In genomic region chr15:97812126-97812525, GRCm38 (mm10) we compare ENCODE assay signal across 8 mouse cellular contexts. TPM values are rescaled to one million over a fixed set of nuclear protein-coding genes. Genes with fewer than 3 reads are reported as not detected.
DNase-seq lines count a peak whose midpoint lies in the region; ATAC-seq and TF ChIP-seq lines count a peak whose summit lies in the region.

No protein-coding gene starts in this region.

- H3K4me2 ChIP-seq in hindbrain, embryonic 16.5 days (ENCODE audit: low read length) = no peak overlapping the region

- intact Hi-C loops in gastrocnemius, adult 2 months (cut with DNase I) = loop anchor here (1.0 kb wide), 1 partner anchor 12 kb away; no protein-coding TSS in a partner anchor
- intact Hi-C loops in left cerebral cortex, postnatal 25 days (cut with DNase I) = loop anchor here (1.0 kb wide), 1 partner anchor 16 kb away; no protein-coding TSS in a partner anchor

- ATAC-seq in hindbrain, embryonic 16.5 days = peak; percentile 87
- ATAC-seq in erythroblast, adult 5-6 weeks (replicated peaks; ENCODE audit: low FRiP score, poor library complexity, severe bottlenecking) = no peak
- ATAC-seq in megakaryocyte progenitor cell, adult 5-6 weeks (replicated peaks; ENCODE audit: poor library complexity) = no peak

- TF ChIP-seq CTCF in gastrocnemius, adult 2 months (IDR thresholded peaks at IDR 0.05) = no peak

- H3K27ac ChIP-seq in gastrocnemius, adult 2 months = peak overlapping the region; percentile 85
- H3K27ac ChIP-seq in hindbrain, embryonic 16.5 days (ENCODE audit: low read depth, low read length) = peak overlapping the region; percentile 75; the same call in 1 of the 2 replicates

- peak overlapping the region; percentile 26; the same call in 1 of the 2 replicates for H3K9ac ChIP-seq in hindbrain, embryonic 16.5 days (ENCODE audit: low read depth, low read length)

- peaks cover 25% of the 10 kb centered on the region for H3K36me3 ChIP-seq in hindbrain, embryonic 16.5 days (ENCODE audit: control insufficient read depth, insufficient read depth, low read length)

- H3K9me3 ChIP-seq in hindbrain, embryonic 16.5 days (ENCODE audit: control insufficient read depth, low read length) = no peaks in the 10 kb centered on the region

- peaks cover 20% of the 10 kb centered on the region for H3K4me1 ChIP-seq in hindbrain, embryonic 16.5 days (ENCODE audit: control insufficient read depth, insufficient read depth, low read depth, low read length)

- DNase-seq in adipocyte (ENCODE audit: low spot score) = peak; percentile 92
- peak; percentile 88 for DNase-seq in cerebellum, adult 9-10 months
- peak; percentile 95 for DNase-seq in gastrocnemius, adult 2 months
- DNase-seq in left cerebral cortex, postnatal 25 days (ENCODE audit: low spot score in 2 of 2) = peak; percentile 79 to 96
- DNase-seq in right cerebral cortex, adult 18-20 months = peak; percentile 94

- 46% methylated on average over 6 of the region's 6 CpGs for WGBS in hindbrain, embryonic 16.5 days

- H3K4me3 ChIP-seq in gastrocnemius, adult 2 months = peak overlapping the region; percentile 52
- no peak overlapping the region for H3K4me3 ChIP-seq in hindbrain, embryonic 16.5 days (ENCODE audit: low read length)

- no peaks in the 10 kb centered on the region for H3K27me3 ChIP-seq in hindbrain, embryonic 16.5 days (replicated peaks; ENCODE audit: control insufficient read depth, insufficient read depth, low read length)

RNA-seq across cellular contexts. Expression of gene Hdac7, which starts 32.2 kb away (rescaled TPM):
- total RNA-seq in gastrocnemius, adult 2 months (2021) = 10 to 100 TPM; 10.2 to 11.6 TPM
- 25.2 and 27.4 TPM in 2 replicates for polyA plus RNA-seq in hindbrain, embryonic 16.5 days (2015; fragmentation: Nextera tagmentation; extraction: Ambion mirVana)
- 10 to 100 TPM; 27.5 to 29.5 TPM for total RNA-seq in left cerebral cortex, postnatal 25 days (2021)
- total RNA-seq in erythroblast, adult 5-6 weeks (2015; ENCODE audit: low replicate concordance) = 3.5 and 7.7 TPM in 2 replicates
- total RNA-seq in erythroblast, adult 5-6 weeks (2017; ENCODE audit: low replicate concordance) = 1.1 and 3.8 TPM in 2 replicates
- total RNA-seq in megakaryocyte progenitor cell, adult 5-6 weeks (2015) = 22.1 and 29.2 TPM in 2 replicates
- 12.6 and 14.0 TPM in 2 replicates for total RNA-seq in megakaryocyte progenitor cell, adult 5-6 weeks (2017)

RNA-seq across cellular contexts. Expression of gene Slc48a1, which starts 33.8 kb away (rescaled TPM):
- 10 to 100 TPM; 44.5 to 47.1 TPM for total RNA-seq in gastrocnemius, adult 2 months (2021)
- 118 and 122 TPM in 2 replicates for polyA plus RNA-seq in hindbrain, embryonic 16.5 days (2015; fragmentation: Nextera tagmentation; extraction: Ambion mirVana)
- total RNA-seq in left cerebral cortex, postnatal 25 days (2021) = 100 to 1,000 TPM; 181 to 190 TPM
- total RNA-seq in erythroblast, adult 5-6 weeks (2015; ENCODE audit: low replicate concordance) = 187 and 225 TPM in 2 replicates
- total RNA-seq in erythroblast, adult 5-6 weeks (2017; ENCODE audit: low replicate concordance) = 172 and 185 TPM in 2 replicates
- 83.0 and 94.4 TPM in 2 replicates for total RNA-seq in megakaryocyte progenitor cell, adult 5-6 weeks (2015)
- 62.7 and 70.0 TPM in 2 replicates for total RNA-seq in megakaryocyte progenitor cell, adult 5-6 weeks (2017)

RNA-seq across cellular contexts. Expression of gene Rapgef3, which starts 44.4 kb away (rescaled TPM):
- 10 to 100 TPM in 1 of 2 experiments, 1 to 10 TPM in 1; 9.8 to 13.6 TPM for total RNA-seq in gastrocnemius, adult 2 months (2021)
- polyA plus RNA-seq in hindbrain, embryonic 16.5 days (2015; fragmentation: Nextera tagmentation; extraction: Ambion mirVana) = 17.8 and 18.4 TPM in 2 replicates
- total RNA-seq in left cerebral cortex, postnatal 25 days (2021) = 10 to 100 TPM; 33.1 to 35.1 TPM
- not detected in 2 replicates for total RNA-seq in erythroblast, adult 5-6 weeks (2015; ENCODE audit: low replicate concordance)
- total RNA-seq in erythroblast, adult 5-6 weeks (2017; ENCODE audit: low replicate concordance) = 2.3 and 2.6 TPM in 2 replicates
- 4.0 and 4.5 TPM in 2 replicates for total RNA-seq in megakaryocyte progenitor cell, adult 5-6 weeks (2015)
- total RNA-seq in megakaryocyte progenitor cell, adult 5-6 weeks (2017) = 11.7 and 12.0 TPM in 2 replicates
